In the genomic region with DNA sequence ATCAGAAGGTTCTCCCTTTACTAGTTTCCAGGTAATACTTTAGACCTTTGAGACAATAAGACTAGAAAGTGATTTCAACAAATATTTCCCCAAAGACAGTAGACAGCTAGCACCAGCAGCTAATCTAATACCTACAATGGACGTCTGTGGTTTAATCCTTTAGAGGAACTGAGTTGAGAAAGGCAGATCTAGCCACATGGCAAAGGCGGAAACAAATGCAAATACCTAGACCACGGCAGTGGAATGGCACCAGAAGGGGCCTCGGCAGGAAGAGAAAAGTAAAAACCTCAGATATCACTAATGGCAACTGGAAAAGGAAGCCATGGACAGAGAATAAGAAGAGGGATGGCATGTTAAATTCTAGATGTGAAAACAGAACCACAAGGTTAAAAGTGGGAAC, we compare ENCODE assay signal across 19 mouse cellular contexts. TPM values are rescaled to one million over a fixed set of nuclear protein-coding genes. Genes with fewer than 3 reads are reported as not detected.
"Had no signal": no experiment of that assay in that cellular context is flagged by ENCODE, and none has a peak within 500 bp of the region (broad histone marks: within the 10 kb centered on the region; RNA-seq: fewer than 3 reads in every experiment).

No protein-coding gene starts in this region.

- H3K27me3 ChIP-seq: limb, embryonic 13.5 days; midbrain, embryonic 12.5 days had no signal

- H3K9ac ChIP-seq: limb, embryonic 13.5 days; liver, embryonic 14.5 days; midbrain, embryonic 12.5 days had no signal

- H3K9me3 ChIP-seq: limb, embryonic 13.5 days; midbrain, embryonic 12.5 days had no signal

- DNase-seq: kidney, adult 8-10 months; kidney, postnatal 25 days; layer of hippocampus, postnatal 36 days; left cerebral cortex, postnatal 4 days; lung, adult 18-20 months; thymus, adult 18-20 months; thymus, postnatal 14 days had no signal

- H3K27ac ChIP-seq: limb, embryonic 13.5 days; liver, embryonic 14.5 days; midbrain, embryonic 12.5 days had no signal

- H3K4me1 ChIP-seq: limb, embryonic 13.5 days; midbrain, embryonic 12.5 days had no signal

- H3K4me2 ChIP-seq: limb, embryonic 13.5 days; midbrain, embryonic 12.5 days had no signal

- ATAC-seq: intestine, postnatal 0 days; midbrain, embryonic 16.5 days had no signal

- H3K4me3 ChIP-seq: limb, embryonic 13.5 days; midbrain, embryonic 12.5 days had no signal

RNA-seq across cellular contexts. Expression of a gene that starts 15.9 kb away (rescaled TPM):
- total RNA-seq: layer of hippocampus, postnatal 36 days; left cerebral cortex, adult 8-10 months; liver, adult 2 months had no signal
- polyA plus RNA-seq: intestine, postnatal 0 days; kidney, embryonic 16.5 days; liver, adult 2 months; lung, embryonic 16.5 days; midbrain, embryonic 16.5 days had no signal

RNA-seq across cellular contexts. Expression of a gene that starts 42.2 kb away (rescaled TPM):
- total RNA-seq: liver, adult 2 months; megakaryocyte-erythroid progenitor cell, adult 5-6 weeks had no signal
- polyA plus RNA-seq: intestine, postnatal 0 days; kidney, embryonic 16.5 days; limb, embryonic 13.5 days; liver, adult 2 months; lung, embryonic 16.5 days; midbrain, embryonic 12.5 days; midbrain, embryonic 16.5 days; neural tube, embryonic 14.5 days; stomach, embryonic 14.5 days had no signal
